Mouse (Mus musculus) ES-CJ7 (cell line): ENCODE measurements around the gene Apbb1ip.
A peak's percentile ranks its signal among the peaks of the same experiment; 100 is the strongest.
"Not testable (repeated sequence)": the region's sequence is repeated elsewhere in the genome, so short reads cannot be mapped to it uniquely, and the experiment has no call there.

Experiments
- DNase-seq: peaks from one replicate; pipeline ENCODE4 v3.0.0; 2011; ENCODE audit warnings: low read depth, low spot score

The Apbb1ip gene

DNA sequence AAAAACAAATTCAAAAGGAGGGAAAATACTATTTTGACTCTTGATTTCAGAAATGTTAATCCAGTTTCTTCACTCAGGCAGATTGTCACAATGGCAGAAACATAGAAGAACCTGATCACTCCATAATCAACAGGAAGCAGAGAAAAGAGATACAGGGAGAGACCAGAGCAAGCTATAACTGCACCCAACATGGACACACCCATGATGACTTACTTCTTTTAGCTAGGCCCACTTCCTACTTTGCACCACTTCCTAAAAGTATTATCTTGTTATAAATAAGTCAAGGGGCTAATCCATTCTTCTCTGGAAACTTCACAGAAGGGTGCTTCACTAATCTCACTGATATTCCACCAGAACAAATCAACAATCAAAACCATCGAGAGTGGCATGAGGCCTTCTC lies 42.3 kb downstream of the Apbb1ip start:
- no peak for DNase-seq

DNA sequence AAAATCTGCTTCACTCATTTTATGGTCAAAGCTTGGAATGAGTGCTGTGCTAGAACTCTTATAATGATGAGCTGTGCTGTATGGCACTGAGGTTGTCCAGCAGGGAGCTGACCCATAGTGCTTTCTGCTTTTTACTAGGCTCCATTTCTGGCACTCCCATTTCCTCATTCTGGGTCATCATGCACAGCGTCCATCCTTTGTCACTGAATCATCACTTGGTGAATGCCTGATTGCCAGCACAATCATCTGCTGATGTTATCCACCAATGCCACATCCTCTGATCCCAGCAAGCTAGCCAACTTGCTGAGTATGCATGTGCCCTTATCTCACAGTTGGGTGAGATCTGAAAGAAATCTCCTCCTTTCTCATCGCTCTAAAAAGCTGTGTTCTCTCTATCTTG lies 48.4 kb downstream of the Apbb1ip start:
- no peak for DNase-seq

DNA sequence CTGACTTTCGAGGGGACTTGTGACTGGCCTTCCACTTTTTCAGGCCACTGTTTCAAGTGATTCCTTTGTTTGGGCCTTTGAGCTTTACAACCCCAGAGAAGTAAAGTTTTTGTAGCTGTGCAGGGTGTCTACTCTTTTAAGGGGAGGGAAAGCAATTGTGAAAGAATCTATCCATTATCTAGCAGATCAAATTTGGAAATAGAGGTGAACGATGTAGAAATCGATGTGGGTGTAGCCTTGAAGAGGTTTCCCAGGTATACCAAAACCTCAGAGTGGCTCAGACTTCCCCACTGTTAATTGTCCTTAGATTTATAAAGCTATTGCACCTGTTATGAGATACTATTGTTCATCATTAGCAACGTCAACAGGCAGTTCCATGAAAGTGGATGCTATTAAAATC lies 71.6 kb downstream of the Apbb1ip start:
- DNase-seq: no peak

DNA sequence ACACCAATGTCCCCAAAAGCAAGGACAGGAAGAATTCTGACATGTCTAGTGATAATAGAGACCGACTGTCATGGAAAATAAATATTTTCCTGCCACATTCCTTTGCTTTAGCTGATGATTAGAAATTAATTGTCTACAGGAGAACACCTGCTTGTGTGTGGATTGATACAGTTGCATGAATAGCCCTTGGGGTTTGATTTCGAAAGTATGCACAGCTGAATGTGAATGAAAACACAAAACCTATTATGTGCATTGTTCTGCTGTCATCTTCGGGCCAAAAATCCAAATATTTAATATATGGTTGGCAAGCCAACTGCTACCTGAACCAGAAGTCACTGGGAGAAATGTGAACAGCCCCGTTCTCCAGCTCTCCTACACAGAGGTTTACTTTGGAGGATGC lies 78.0 kb downstream of the Apbb1ip start:
- DNase-seq: no peak

DNA sequence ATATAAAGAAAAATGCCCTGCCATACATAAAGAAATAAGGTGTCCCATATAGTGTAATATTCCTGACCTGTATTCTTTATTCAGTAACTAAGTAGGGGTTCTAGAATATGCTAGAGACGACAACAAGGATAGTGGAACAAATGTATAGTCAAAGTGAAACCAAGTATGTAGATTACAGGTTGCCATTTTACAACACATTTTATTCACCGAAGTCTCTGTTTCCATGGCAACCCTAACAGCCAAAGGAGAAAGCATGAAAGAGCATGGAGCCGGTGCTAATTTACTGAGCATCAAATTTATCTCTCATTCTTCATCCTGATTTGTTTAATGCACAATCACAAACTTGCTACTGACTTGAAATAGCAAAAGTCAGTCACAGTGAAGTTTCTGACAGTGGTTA lies 83.6 kb downstream of the Apbb1ip start:
- no peak for DNase-seq

- no peak for DNase-seq
These were observed 88.3 kb downstream of the Apbb1ip start for GRCm38 (mm10) chr2:22862194-22862593.

DNA sequence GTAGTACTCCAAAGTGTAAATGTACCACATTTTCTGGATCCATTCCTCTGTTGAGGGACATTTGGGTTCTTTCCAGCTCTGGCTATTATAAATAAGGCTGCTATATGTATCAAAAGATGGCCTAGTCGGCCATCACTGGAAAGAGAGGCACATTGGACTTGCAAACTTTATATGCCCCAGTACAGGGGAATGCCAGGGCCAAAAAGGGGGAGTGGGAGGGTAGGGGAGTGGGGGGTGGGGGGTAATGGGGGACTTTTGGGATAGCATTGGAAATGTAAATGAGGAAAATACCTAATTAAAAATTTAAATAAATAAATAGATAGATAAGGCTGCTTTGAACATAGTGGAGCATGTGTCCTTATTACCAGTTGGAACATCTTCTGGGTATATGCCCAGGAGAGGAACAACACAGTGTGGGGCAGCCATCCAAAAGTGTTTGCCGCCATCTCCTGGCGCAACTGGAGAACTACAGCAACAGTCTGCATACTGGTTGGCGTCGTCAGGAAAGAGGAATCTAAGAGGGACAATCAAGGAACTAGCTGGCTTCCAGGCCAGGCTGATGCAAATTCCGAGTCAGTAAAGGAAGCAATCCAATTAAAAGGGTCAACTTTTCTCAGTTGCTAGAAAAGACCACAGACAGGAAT lies 90.6 kb downstream of the Apbb1ip start:
- DNase-seq: peak; percentile 59

GRCm38 (mm10) chr2:22865818-22866217 lies 91.9 kb downstream of the Apbb1ip start:
- no peak for DNase-seq

GRCm38 (mm10) chr2:22866894-22867424 lies 93.1 kb downstream of the Apbb1ip start:
- no peak for DNase-seq

GRCm38 (mm10) chr2:22873159-22873558 lies 99.3 kb downstream of the Apbb1ip start:
- no peak for DNase-seq

- no peak for DNase-seq
These were observed 100.7 kb downstream of the Apbb1ip start for GRCm38 (mm10) chr2:22874628-22875027.

DNA sequence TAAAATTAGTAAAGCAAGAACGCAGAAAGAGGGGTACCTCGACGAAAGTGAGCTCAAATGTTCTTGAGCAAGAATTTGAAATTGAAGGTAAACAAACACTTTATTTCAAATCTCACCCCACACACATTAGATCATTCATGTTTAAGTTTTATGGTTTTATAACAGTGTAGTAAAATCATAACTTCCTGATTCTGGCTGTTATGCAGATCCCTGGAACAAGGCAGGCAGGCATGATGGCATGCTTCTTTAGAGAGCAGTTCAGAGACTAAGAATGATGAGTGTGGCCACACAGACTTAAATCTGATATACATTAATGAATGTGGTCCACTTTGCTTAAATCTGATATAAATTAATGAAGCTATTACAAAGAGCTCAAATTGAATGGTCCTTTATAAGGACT lies 102.7 kb downstream of the Apbb1ip start:
- DNase-seq: no peak

GRCm38 (mm10) chr2:22878781-22879180 lies 104.9 kb downstream of the Apbb1ip start:
- DNase-seq: no peak

DNA sequence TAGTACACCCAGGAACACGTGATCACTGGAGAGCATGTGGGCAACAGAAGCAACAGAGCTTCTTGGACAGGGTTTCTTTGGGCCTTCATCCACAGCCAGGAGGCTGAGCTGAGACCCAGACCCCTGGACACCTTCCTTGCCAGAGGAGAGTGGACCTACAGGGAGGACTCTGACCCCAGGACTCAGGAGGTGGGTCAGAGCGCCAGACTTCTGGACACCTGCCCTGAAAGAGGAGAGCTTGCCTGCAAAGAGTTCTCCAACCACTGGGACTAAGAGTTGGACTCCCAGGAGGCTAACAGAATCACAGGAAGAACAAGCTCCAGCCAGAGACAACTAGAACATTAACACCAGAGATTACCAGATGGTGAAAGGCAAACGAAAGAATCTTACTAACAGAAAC lies 106.8 kb downstream of the Apbb1ip start:
- DNase-seq: not testable (repeated sequence)

DNA sequence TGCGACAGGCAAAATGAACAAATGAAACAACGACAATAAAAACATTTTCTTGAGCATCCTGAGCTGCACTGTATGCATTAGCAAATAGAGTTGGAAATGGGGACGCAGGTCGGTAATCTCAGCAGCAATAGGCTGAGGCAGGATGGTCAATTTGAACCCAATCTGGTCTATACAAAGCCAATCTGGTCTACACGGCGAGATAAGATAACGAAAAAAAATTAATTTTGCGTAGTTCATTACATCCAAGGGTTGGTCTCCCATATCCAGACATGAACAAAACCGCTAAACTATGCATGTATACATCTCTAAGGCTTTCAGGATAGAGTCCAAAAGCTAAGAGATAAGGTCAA lies 121.0 kb downstream of the Apbb1ip start:
- DNase-seq: no peak

GRCm38 (mm10) chr2:22895282-22896273 lies 121.7 kb downstream of the Apbb1ip start, which contains the start of gene Pdss1:
Pdss1 (plus strand) TSS chr2:22895522.
- DNase-seq: peak; percentile 95

GRCm38 (mm10) chr2:22903947-22904346 lies 130.1 kb downstream of the Apbb1ip start:
- DNase-seq: no peak

GRCm38 (mm10) chr2:22914421-22914820 lies 140.5 kb downstream of the Apbb1ip start:
- no peak for DNase-seq

- DNase-seq: no peak
These were observed 144.8 kb downstream of the Apbb1ip start for GRCm38 (mm10) chr2:22918651-22919050.
